Mouse (Mus musculus) testis, adult 2 months (tissue): ENCODE results near the gene Snai1.

ENCODE experiments used
- CTCF ChIP-seq: fragments of 200-500 bp; IDR thresholded peaks from 2 replicates; pipeline ENCODE4 v1.5.1; 2012; ENCODE audit warnings: low read depth, mild to moderate bottlenecking, inconsistent platforms, low read length, moderate library complexity; ENCODE audit not compliant: control insufficient read depth, insufficient read depth, insufficient replicate concordance
- POLR2A ChIP-seq: fragments of 200-500 bp; IDR thresholded peaks from 2 replicates; pipeline ENCODE4 v1.6.1; 2012; ENCODE audit warnings: low read depth, mild to moderate bottlenecking, inconsistent platforms, low read length, moderate library complexity; ENCODE audit not compliant: control insufficient read depth

DNA sequence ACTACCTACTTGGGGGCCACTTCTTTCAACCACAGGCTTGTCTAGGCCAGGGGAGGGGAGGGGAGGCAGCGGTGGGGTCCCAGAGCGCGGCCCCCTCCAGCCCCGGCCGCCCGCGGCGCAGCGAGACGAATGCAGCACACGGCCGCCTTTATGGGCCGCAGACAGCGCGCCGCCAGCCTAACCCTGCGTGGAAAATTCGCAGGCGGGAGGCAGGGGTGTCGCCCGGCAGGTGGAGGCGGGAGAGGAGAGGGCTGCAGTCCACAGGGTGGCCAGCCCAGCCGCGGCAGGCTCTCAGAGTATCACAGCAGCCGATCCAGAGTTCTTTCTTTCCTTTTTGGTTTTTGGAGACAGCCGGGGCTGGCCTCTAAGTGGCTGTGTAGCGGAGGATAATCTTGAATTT lies 21.4 kb downstream of the Snai1 start:
- TF ChIP-seq POLR2A (no peak), CTCF (no peak)
